ENCODE assay signal across 12 mouse cellular contexts in the genomic region with DNA sequence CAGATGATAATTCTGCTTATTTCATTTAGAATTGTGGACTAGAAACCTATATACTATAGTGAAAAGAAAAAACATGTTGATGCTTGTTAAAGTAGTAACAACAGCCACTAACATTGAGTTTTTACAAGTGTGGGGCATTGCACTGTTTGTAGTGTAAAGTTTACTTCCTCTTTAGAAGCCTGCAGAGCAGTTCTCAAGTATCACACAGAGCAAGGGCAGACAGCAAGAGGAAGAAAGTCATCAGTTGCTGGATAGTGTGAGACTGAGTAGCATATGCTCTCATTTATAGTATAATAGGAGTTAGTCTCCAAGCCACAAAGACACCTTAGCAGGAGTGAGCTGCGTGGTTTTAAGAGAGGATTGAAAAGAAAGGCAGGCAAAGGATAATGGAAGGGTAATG.
"Had no signal": no experiment of that assay in that cellular context is flagged by ENCODE, and none has a peak within 500 bp of the region (broad histone marks: within the 10 kb centered on the region; RNA-seq: fewer than 3 reads in every experiment).

No protein-coding gene starts in this region.

- H3K4me1 ChIP-seq: midbrain, embryonic 10.5 days; neural tube, embryonic 15.5 days had no signal

- H3K27me3 ChIP-seq: limb, embryonic 13.5 days; neural tube, embryonic 15.5 days had no signal

- H3K36me3 ChIP-seq: limb, embryonic 13.5 days; neural tube, embryonic 15.5 days had no signal

- H3K9me3 ChIP-seq: limb, embryonic 13.5 days; neural tube, embryonic 15.5 days had no signal

- H3K27ac ChIP-seq: kidney, postnatal 0 days; limb, embryonic 13.5 days; liver, embryonic 14.5 days; midbrain, embryonic 10.5 days; neural tube, embryonic 15.5 days had no signal

- H3K4me3 ChIP-seq: limb, embryonic 13.5 days; midbrain, embryonic 10.5 days; myocyte; neural tube, embryonic 15.5 days had no signal

- H3K9ac ChIP-seq: limb, embryonic 13.5 days; liver, embryonic 14.5 days; neural tube, embryonic 15.5 days had no signal

- DNase-seq: kidney, adult 2 months; left cerebral cortex, postnatal 4 days; lung, adult 18-20 months; midbrain, embryonic 14.5 days; retina, postnatal 1 day; thymus, postnatal 36 days had no signal
